Mouse (Mus musculus) megakaryocyte progenitor cell, adult 5-6 weeks (primary cell): Measurements from ENCODE around the gene Ewsr1. TPM values are rescaled to one million over a fixed set of nuclear protein-coding genes. Genes with fewer than 3 reads are reported as not detected.

Experiments used
- ATAC-seq: replicated peaks from 2 replicates; pipeline ENCODE4 v1.8.0; 2016; ENCODE audit warnings: mild to moderate bottlenecking, moderate TSS enrichment, inconsistent platforms; ENCODE audit not compliant: poor library complexity
- total RNA-seq, 2 experiments: library from RNA; stranded (forward) in 1 of 2; stranded (reverse) in 1 of 2; fragments of 157-497, 149-512 nt in 1 of 2; fragments of 200-1000 nt in 1 of 2; gene quantifications; 2 replicates each; pipeline versions ENCODE4 v1.2.3 to v1.2.4; 2015 to 2017

Gene Ewsr1
- 183 and 217 TPM in 2 replicates for total RNA-seq (2015)
- total RNA-seq (2017): 513 and 628 TPM in 2 replicates

DNA sequence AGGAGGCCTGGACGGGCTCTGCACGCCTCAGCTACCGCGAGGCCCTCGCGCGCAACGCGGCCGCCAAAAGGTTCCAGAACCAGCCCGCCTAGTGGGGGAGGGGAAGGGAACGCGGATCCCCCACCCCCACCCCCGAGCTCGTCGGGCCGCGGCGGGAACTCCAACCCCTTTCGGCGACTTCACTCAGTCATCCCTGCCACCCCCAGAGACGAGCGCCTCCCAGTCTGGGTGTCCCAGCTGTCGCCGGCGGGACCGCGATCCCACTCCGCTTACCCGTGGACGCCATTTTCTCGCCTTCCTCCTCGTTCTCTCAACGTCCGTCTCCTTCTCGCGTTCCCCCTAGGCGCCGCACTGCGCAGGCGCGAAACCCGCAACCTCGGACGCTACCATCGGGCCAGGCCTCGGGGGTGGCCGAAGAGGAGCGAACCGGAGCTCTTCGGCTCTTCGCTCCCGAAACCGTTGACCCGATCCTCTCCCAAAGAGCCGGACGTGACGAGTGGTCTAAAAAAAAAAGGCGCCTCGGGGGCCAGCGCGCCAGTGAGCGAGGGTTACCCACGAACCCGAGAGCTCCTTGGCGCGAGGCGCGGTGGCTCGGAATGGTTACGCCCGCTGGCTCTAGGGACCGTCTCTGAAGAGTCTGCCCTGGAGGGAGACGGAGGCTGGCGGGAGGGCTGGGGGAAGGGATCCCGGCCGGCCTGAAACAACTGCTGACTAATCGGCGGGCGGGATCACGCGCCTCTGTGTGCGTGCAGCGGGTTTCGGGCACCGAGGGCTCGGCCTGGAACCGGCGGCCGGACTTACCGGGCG lies at the start of gene Ewsr1, which contains the start of gene Rhbdd3:
Ewsr1 (minus strand) TSS at position 531 of the 807 bp plus-strand sequence.
Rhbdd3 (plus strand) TSS at position 191 of the 807 bp plus-strand sequence.
- ATAC-seq: peak; percentile 73

DNA sequence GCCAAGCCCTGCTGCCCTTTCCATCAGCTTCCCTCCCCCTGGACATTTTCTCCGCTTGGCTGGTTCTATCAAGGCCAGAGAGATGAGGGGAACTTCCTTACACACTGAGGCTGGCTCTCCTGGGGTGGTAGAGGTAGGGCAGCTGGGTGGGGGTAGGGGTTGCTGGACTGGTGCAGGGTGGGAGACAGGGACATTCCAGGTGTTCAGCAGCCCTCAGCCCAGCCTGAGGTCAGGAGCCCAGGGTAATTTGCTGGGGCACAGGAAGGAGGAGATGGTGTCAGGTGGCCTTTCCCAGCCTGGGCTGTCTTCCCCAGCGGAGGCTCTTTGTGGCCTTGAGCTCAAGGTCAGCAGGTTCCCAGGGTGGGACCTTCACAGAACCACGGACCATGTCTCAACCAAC lies 46.5 kb upstream of the Ewsr1 start:
- no peak for ATAC-seq

DNA sequence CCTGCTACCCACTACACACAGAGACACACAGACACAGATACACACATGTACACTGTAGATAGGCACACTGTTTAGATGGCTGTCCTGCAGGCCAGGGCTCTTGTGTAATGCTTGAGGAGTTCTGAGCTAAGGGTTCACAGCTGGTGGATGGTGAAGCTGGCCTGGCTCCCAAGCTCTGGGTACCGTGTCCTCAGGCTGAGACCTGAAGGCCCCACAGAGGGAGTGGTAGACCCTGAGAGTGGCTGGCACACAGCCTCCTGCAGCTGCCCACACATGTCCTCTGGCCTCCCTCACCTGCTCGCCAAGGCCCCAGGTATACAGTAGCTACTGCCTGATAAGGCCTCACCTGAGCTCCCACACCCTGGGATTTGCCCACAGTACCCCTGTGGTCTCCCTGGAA lies 42.9 kb upstream of the Ewsr1 start:
- ATAC-seq: no peak

DNA sequence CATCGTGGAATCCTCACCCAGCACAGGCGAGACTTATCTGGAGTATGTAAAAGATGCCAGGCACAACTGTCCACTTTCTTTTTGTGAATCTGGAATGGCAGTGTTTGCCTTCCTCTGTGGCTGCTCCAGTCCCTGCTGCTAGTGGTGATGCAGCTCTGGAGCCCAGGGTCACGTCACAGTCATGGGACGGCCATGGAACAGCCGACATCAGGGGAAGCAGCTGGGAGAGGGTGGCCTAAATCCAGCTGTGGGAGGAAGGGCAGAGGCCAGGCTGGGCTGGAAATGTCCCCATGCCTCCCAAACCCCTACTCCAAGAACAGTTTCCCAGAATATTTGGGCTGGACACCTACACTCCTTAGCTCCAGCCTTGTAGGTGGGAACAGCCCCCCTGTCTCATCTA lies 42.2 kb upstream of the Ewsr1 start:
- no peak for ATAC-seq

DNA sequence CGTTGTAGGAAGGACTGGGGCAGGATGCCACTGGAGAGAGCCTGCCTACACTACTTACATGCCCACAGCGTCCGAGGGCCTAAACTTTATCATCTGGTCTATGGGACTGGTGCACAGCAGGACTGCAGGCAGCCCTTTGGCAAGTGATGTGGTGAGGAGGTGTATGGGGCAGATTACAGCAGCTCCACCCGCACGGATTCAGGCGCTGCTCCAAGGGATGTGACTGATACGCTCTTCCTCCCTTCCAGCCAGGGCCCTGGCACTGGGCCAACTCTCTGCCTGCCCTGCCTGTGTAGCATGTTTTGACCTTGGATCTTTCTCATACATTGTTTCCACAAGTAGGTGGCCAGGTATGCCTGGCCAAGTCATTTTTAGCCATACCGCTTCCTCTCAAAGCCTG lies 41.6 kb upstream of the Ewsr1 start:
- ATAC-seq: peak; percentile 92

DNA sequence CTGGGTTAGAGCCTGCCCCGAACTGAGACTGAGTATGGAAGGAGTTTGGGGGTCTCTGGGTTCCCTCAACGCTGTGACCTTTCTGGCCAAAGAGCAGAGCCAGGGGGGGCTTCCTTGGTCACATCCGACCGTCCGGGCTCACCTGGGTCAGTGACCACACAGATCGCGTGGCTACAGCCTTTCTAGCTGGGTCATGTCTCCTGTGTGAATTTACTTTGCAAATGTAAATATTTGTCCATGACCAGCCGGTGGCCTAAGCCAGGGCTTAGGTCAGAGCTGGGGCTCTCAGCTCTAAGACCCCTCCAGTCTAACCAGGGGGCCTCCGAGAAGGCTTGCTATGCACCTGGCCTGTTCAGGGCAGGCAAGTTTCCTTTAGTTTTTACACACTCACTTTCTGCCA lies 40.3 kb upstream of the Ewsr1 start:
- ATAC-seq: no peak

DNA sequence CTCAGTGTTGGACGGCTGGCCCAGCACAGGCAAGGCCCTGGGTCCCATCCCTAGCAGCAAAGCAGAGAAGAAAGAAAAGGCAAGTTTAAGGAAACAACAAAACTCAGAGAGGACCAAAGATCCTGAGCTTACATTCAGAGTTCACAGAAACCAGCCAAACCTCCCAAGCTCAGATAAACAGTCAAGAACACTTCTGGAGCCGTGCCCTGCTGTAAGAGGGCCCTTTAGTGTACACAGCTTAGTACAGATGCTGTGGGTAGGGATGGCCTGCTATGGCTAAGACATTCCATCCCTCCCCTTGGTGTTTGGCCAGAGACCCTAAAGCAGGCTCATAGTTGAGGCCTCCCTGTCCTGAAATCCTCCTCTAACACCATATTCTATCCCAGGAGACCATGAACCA lies 39.6 kb upstream of the Ewsr1 start:
- no peak for ATAC-seq

DNA sequence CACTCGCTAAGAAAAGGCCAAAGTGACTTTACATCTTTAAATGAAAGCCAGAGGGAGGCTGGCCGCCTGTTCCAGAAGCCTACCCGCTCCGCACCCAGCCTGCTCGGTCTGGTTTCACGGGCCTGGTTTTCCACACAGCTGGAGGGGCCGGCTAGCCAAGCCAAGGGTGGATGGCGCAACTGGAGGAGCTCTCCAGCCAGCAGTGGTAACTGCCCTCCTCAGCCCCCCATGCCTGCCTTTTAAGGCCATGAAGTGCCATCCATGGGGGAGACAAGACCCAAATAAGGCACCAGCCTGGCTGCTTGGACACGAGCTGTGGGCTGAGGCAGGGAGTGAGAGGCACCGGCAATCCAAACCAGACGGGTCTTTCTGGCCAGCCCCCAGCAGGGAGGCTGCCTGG lies 36.8 kb upstream of the Ewsr1 start:
- no peak for ATAC-seq

DNA sequence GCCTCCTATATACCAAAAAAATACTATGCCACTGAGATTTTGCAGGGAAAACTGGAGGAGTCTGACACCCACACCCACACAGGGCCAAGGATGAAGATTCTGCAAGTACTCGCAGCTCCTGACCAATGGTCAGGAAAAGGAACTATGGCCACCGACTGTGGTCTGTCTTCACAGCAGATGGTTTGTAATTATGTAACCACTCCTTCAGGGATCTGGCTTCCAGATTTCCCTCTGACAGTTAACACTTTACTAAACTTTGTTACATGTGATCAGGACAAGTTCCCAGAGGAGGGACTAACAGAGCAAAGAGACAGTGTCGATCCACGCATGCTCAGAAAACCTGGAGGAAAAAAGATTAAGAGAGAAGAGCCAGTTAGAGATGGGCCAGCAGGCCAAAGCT lies 33.7 kb upstream of the Ewsr1 start:
- peak; percentile 51 for ATAC-seq

DNA sequence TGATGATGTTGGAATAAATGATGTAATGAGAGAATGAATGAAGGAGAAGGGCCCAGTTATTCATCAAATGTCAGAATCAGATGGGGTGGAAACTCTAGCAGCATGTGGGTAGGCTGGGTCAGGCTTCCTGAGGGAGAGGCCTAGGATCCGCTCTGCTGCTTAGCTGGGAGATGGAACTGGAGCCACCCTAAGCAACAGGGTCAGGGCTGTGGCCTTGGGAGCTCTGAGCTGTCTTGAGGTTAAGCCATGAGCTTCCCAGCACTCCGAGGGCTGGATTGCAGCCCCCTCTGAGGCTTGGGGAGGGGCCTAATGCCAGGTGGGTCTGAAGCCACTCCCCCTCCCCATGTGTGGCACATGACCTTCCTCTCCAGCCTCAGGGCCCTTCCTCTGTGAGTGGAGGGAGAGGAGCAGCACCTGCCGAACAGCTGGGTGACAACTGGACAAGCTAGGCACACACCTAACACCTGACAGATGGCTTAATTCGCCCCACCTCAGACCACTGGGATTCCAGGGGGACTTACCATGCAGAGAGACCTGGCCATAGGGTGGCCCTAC lies 31.1 kb upstream of the Ewsr1 start:
- ATAC-seq: no peak

DNA sequence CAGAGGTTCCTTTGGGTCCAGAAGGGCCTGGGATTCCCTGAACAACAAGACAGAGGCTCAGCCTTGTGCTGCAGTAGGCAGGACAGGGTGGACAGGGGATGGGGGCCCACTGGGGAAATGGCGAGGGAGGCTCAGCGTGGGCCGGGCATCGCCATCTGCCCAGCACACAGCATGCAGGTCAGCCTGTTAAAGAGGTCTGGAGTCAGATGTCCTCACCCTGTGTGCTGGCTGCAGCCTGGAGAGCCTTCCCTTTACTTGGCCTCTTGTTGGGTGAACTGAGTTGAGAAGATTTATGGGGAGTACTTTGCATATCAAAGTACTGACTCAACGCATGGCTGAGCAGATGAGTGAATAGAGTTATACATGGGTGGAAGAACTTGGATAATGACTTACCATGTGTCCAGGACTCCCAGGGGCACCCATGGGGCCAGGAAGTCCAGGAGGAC lies 30.0 kb upstream of the Ewsr1 start:
- no peak for ATAC-seq

DNA sequence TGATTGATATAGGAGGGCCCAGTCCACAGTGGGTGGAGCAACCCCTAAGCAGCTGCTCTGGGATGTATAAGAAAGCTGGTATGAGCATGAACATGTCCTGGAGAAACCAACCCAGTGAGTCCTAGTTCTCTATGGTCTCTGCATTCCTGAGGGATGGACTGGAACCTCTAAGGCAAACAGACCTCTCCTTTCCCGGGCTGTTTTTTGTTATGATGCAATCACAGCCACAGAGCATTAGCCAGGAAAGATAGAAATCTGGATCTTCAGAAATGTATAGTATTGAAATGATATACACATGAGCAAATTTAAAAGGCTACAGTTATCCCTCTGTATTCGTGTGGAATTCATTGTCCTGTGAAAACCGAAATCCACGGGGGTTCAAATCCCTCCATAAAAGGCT lies 26.6 kb upstream of the Ewsr1 start:
- ATAC-seq: no peak

DNA sequence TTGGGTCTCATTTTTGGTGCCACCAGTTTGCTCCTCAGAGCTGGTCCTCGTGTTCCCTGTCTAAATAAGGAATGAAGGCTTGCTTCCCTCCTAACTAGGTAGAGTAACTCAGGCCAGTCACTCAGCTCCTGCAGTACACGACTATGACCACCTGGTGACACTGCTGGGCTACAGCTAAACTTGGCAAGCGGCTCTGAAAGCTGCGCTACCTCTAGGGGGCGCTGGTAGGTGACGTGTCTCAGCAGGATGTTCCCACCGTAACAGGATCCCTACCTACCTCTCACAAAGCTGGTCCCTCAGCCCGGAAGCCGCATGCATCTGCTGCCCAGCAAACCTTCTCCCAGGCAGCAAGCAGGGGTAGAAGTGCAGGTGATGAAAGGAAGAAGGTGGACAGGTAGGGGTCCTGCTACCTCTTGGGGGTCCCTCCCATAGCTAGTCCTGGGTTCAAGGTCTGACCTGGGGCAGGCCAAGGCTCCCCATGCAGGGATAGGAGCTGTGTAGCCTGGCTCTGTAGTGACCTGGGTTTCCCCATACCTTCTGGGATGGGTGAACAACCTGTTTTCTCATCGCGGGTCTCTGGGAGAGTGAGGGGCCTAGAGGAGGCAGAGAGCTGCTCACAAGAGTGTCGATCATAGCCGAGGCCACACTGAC lies 16.0 kb upstream of the Ewsr1 start:
- ATAC-seq: peak; percentile 100

DNA sequence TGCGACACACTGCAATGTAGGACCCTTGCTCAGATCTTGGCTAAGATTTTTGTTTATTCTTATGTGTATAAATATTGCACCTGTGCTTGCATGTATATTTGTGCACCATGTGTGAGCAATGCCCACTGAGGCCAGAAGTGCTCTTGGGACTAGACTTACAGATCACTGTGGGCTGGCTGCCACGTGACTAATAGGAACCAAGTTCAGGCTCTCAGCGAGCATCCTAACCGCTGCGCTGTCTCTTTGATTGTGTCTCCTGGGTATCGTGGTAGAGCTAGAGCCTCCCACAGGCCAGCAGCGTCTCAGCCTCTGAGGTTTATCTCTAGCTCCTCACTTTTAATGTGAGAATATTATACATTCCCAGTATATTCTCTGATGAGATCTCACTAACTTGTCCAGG lies 14.6 kb upstream of the Ewsr1 start:
- no peak for ATAC-seq

DNA sequence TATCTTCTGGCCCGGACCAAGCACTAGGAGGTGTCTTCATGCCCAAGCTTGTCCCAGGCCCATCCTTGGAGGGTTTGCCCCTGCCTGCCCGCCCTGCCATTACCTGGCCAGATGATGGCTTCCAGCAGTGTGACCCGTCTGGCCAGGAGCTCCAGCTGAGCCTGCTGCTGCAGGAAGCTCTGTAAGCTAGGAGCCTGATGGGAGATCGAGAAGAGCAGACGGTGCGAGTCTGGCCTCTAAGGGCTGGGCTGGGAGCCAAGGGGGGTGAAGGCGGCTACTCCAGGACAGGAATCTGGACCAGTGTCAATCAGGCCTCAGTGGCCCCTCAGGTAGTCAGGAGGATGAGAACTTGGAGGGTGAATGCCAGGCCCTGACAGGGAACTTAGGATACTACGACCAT lies 10.4 kb upstream of the Ewsr1 start:
- ATAC-seq: no peak

DNA sequence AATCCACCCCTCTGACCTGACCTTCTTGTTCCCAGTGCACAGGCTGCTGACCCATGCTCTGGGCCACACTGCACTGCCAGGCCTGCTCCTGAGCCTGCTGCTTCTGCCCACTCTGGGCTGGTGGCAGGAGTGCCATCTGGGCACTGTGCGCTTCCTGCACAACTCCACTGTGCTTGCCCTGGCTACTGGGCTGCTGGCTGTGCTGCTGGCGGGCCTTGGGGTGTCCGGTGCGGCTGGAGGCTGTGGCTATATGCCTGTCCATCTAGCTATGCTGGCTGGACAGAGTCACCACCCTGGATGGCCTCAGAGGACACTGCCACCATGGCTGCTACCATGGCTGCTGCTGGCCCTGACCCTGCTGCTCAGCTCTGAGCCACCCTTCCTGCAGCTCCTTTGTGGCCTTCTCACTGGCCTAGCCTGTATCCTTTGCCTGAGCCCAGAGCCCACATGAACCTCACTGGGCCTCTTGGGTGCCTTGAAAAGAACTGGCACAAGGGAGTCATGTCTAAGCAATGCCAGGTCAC lies 5.0 kb upstream of the Ewsr1 start:
- no peak for ATAC-seq

DNA sequence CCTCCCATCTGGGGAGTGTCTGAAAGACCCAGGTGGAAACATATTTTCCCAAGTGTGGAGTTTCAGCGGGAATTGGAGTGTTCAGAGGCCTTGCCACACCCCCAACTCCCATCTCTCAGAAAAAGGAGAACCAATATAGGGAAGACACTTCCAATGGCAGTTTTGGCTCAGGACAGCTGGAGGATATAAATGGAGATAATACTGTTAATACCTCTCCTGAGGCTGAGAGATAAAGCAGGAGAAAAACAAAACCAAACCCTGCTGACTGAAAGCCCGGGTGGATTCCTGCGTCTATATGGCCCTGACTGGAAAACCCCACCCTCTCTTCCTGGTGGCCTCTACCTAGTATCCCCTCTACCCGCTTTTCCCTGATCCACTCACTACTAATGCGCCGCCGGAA lies 3.3 kb upstream of the Ewsr1 start:
- peak; percentile 13 for ATAC-seq

DNA sequence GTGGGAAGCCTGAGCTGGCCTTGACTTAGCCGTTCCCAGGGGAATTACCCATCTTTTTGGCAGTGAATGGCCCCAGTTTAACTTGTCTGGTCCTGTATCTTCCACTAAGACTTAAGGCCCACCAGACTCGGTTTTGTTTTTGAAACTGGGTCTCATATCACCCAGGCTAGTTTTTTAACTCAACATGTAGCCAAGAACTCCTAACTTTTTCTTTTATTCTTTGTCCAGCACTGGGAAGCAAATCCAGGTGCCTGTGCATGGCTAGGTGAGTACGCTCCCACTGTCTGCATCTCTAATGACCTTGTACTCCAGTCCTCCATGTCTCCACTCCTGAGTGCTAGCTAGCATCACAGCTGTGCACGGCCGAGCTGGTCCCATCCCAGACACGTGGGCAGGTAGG lies 2.6 kb upstream of the Ewsr1 start:
- ATAC-seq: no peak

DNA sequence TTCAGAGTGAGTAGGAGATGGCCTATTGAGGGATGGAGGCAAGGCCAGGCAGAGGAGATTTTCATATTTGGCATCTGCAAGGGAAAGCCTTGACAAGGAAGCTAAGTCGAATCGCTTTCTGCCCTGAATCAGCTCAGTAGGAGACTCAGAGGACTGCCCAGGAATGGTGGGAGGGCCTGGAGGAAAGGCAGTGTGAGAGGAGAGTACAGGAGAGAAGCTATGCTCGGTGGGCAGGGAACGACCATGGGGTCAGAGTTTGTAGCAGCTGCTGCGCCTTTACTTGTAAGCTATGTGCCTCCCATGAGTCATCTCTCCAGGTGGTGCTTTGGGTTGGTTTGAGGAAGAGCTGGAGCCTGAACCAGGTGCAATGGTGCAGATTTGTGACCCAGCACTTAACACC lies 1.7 kb upstream of the Ewsr1 start:
- ATAC-seq: no peak

DNA sequence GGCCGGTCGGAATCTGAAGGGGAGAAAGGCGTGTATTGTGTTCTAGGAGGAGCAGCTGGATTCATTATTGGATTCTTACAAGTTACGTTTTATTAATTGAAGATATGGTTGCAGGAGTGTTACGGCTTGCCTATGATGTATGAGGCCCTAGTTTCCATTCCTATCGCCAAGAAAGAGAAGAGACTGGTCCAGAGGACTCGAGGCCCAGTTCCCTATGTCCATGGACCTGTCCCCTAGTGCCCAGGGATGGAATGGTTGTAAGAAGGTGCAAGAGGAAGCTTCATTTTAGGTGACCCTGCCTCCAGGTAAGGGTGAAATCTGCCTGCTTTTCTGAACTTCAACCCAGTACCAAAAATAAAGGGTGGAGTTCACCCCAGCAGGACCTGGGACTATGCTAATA lies 1.2 kb upstream of the Ewsr1 start:
- ATAC-seq: no peak

DNA sequence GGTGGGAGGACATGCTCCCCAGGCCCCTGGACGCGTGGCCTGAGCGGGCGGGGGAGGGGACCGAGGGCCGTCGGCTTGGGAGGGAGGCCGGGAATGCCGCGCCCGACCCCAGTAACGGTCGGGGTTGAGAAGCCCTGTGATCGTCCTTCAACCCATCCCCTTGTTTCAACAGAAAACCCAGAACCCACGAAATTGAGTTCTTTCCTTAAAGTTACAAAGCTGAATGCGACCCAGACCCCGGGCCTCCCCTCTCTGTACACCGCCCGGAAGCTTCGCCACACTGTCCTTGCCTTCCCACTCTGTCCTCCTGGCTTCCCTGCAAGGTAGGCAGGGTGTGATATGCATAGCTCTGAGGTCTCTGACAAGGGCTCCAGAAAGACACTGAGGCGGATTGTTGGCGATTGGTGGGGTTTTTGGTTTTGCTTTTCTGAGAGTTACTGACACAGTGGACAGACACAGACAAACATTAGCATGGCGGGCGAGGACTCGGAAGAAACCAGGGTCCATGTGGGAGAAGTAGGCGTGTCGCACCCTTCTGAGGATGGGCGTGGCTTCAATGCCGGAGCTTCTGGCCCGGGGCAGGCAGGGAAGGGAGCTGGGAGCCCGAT lies 614 bp upstream of the Ewsr1 start:
- peak; percentile 64 for ATAC-seq
